Mouse (Mus musculus) hematopoietic multipotent progenitor cell, adult 10-12 weeks (in vitro differentiated cells): ENCODE measurements around the gene Trpt1. TPM values are rescaled to one million over a fixed set of nuclear protein-coding genes. Genes with fewer than 3 reads are reported as not detected.

ENCODE experiments used
- polyA plus RNA-seq: library from polyadenylated mRNA; stranded (reverse); fragments of >175 nt; gene quantifications from 2 replicates; pipeline ENCODE4 v1.2.3, GENCODE M21; 2012; ENCODE audit warnings: low replicate concordance

Gene Trpt1
- 3.4 and 3.5 TPM in 2 replicates for polyA plus RNA-seq

DNA sequence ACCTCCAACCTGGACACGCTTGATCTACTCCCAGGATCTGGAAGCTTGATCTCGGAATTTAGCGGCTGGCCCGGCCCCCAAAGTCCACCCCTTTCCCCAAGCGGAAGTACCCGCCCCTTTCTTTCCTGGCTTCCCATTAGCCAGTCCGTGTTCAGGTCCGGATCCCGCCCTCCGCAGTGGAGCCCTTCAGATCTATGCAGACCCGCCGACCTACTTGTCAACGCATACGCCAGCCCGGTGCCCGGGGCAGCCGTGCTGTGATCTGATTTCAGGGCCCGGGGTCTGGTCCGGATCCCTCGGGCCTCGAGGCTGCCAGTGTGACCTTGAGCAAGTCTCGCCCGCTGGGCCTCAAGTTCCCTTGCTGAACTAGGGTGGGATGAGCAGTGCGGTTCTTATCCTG, at the start of gene Trpt1, which contains the start of gene Nudt22:
Gene Trpt1 (plus strand): TSS at position 126 of the 400 bp plus-strand sequence.
Gene Nudt22 (minus strand): TSS at position 112 of the 400 bp plus-strand sequence.

DNA sequence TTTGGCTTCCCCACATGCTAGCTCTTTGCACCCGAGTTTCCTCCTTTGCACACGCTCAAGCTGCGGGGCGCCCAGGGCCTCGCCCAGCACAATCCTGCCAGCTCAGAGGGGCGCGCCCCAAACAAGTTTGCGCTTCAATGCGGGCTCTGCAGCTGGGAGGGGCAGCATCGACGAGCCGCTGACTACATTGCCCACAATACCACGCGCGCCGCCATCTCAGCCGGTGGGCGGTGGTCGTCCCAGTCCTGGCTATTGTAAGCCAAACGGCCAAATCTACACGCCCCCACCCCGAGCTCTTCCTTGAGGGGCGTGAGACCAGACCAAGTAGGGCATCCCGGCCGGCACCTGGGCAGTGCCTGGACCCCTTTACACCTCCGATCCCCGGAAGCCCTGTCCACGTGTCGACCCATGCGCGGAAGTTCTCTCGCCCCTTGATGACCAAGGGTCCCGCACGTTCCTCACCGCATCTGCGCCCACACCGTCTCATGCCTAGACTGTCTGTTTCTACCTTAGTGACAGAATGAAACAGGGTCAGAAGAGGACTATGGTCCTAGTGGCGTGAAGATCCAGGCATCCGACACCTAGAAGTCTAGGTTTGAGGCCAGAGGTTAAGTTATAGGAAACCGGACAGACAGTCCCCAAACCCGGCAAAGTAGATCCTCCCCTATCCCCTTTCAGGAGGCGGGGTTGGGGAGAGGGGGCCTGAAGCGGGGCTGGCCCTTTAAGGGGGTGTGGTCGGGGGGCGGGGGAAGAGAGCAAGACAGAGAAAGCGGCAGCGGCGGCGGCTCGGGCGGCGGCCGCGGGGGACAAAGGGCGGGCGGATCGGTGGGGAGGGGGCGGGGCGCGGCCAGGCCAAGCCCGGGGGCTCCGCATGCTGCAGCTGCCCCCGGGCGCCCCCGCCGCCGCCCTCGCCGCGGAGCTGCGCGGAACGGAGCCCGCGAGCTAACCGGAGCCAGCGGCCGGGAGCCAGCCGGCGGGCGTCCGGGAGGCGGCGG, 21.4 kb upstream of the Trpt1 start, which contains the start of gene Ppp1r14b:
Gene Ppp1r14b (plus strand): TSS at position 758 of the 995 bp plus-strand sequence.

DNA sequence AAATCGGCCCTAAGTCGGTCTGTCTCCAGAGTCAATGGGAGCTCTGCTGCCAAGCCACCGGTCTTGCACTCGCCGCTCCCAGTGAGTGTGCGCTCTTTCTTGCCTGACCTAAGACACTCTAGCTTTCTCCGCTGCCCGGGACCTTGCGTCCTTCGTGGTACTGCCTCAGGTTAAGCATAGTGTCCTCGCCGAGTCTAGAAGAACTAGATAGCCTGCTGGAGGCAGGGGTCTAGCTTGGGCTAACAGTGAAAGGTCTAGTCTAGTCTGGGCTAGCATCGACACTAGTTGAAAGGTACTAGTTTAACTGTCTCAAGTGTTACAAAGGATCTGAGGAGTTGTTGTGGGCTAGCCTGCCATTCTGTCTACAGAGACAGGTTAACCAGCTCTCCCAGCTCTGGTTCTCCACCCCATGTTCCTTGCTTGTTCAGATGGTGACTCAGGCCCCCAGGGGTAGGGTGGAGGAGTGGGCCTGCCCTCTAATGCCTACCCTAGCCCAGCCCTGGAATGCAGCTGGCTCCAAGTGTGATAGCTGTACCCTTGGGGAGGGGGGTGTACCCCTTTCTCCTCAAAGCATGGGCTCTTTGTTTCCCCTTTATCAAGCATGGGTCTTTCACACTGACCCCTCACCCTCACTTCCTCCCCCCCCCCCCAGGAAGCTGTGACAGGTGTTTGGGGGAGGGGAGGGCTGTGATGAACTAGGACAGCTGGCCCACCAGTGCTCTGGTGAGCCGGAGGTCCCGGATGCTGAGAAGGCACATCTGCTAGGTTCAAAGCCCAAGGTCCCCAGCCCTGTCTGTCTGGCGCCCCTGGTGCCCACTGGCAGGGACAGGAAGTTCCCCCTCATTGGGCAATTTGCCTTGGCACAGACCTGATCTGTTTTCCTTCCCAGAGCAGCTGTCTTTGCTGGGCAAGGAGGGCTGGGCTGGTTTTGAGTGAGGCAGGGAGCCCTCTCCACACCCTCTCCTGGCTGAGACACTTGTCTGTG, 20.1 kb upstream of the Trpt1 start, which contains the start of gene Plcb3:
Gene Plcb3 (minus strand): TSS at position 934 of the 985 bp plus-strand sequence.

DNA sequence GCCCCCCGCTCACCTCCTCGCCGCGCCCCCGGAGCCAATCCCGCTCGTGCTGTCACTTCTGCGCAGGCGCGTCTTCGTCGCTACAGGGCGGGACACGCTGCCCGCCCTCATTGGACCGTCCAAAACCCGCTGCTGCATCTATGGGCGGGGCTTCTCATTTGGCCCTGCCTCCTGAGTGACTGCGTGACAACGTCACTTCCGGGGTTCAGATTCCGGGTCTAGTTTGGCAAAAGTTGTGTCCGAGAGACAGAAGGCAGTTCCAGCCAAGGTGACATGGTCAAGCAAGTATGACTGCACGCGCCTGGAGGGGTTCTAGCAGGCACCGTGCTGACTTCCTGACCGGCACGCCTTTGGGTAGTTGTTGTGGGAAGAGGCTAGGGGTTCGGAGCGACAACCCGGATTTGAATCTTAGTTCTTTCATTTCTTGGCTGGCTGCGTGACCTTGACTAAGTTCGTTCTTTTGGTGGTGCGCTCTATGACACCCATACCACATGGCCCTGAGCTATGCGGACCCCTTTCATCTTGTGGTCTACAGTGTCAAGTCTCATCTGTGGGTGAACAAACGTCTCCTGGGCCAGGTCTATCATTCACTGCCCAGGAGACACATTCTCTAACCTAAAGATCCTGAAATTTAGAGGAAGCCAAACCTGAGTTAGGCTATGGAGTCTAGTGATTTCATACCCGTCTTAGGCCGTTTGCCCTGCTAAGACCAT, 15.4 kb upstream of the Trpt1 start, which contains the start of gene Fkbp2:
Gene Fkbp2 (minus strand): TSS at position 121 of the 713 bp plus-strand sequence.

DNA sequence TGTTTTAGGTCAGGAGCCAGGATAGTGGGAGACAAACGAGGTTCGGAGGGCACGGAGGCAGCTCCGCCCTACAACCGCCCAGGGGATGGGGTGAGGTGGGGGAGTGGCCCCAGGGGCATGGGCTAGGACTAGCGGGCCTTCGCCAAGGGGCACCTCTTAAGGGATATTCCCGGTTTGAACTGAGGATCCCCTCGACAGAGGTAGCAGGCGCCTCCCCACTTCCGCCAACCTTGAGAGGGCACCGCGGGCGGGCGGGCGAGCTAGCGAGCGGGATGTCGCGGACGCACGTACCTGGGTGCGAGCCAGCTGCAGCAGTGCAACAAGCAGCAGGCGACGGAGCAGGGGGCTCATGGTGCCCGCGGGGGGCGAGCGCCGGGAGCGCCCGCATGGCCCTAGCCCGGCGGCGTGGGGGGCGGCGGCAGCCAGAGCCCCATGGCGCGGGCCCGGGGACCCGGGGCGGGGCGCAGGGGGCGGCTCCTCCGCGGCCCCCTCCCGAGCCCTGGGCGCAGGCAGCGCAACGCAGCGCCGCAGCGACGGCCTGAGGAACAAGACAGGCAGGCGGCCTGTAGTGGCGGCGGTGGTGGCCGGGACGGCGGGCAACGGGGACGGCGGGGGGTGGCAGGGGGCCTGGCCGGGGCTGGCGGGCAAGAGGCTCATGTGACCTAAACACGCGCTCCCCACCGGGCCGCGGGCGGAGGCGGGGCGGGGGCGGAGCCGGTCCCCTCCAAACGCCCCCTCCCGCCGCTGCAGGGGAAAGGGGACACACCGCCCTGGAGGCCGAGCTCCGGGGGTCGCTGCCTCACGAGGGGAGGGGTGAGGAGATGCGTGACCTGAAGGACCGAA, 8.6 kb upstream of the Trpt1 start, which contains the start of gene Vegfb:
Gene Vegfb (minus strand): TSS at position 591 of the 843 bp plus-strand sequence.

DNA sequence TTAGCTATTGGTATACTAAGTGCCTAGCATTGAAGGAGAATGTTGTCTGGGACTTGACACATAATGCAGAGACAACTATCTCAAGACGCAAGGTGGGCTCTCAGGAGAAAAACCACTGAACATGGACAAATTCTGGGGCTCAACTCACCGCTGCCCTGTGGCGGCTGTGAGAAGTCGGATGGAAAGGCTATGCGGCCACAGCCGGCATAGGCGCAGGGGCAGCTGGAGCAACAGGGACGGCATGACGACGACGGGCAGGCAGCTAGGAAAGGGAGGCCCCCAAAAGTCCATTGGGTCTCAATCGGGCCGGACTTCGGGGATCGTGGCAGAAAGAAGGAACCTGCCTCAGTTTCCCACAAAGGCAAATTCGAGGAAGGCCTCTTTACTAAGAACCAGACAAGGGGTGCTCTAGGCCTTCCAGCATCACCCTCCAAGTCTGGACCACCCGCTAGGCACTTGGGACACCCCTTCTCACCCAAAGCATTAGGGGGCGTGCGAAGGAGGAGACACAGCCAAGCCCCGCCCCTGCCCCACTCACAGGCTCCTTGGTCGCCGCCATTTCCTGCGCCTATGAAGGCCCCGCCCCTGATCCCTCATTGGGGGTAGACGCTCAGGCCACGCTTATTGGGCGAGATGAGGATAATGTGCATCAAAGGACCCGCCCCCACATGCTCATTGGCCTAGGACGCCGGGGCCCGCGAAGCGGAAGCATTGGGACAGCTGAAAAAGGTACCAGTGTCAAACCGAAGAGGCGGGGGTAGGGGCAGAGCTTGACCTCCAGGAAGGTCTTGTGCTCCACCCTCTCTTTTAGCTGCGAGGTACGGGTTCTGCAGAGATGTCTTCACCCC, 3.7 kb upstream of the Trpt1 start, which contains the start of gene Dnajc4:
Gene Dnajc4 (minus strand): TSS at position 562 of the 848 bp plus-strand sequence.

DNA sequence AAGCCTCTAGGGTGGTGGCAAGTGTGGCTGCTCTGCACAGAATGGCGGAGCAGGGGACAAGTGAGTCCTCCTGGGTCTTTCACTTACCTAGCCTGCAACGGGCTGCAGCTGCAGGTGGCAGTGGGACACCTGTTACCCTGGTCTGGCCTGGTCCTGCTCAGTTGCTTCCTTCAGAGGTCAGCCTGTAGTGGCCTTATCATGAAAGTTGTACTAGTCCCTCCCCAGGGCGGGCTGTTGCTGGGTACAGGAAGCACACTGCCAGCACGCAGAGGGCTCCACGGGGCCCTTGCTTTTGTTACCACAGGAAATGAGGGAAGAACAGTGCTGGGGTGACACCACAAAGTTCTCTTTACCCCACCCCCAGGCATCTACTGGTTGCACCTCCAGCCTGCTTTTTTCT, 23.3 kb downstream of the Trpt1 start, which contains the start of gene Fermt3:
Gene Fermt3 (minus strand): TSS at position 279 of the 400 bp plus-strand sequence.

DNA sequence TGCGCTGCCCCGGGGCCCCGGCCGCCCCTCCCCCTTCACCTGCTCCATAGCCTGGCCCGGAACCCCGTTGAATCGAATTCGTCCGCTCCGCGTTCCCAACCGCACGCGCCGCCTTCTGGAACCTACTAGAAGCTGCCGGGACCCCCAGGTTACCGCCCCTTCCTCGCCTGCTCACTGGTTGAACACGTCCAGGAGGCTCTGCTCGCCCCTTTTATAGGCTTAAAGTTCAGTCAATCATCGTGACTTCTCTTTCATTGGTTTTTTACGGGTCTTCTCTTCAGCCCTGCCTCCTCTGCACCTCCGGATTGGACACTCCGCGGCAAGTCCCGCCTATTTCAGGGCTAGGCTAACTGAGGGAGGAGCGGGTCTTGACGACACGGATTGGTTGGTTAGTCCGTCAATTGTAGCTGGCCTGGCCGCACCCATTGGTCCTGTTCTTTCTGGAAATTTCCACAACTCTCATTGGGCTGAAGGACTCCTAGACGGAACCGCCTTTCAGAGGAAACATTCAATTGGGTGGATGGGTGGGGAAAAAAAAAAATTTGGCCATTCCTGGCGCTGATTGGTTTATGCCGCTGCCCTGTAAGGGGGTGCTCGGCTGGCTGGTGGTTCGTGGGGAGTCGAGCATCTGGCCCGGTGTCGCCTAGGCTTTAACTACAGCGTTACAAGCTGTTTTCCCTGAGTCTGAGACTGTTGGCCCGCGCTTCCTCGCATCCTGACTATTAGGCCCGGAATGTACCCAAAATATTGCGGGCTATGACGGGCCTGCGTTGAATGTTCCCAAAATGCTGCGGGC, 44.1 kb downstream of the Trpt1 start, which contains the start of gene Stip1:
Gene Stip1 (minus strand): TSS at position 127 of the 796 bp plus-strand sequence.

Other genes starting within 250 kb of the Trpt1 start
- 45.5 and 86.2 TPM in 2 replicates for gene Rps6ka4, start 155.5 kb upstream of the Trpt1 start, polyA plus RNA-seq
- gene Ccdc88b, start 137.9 kb upstream of the Trpt1 start, polyA plus RNA-seq = 58.3 and 173 TPM in 2 replicates
- 109 and 179 TPM in 2 replicates for gene Trmt112, start 86.4 kb upstream of the Trpt1 start, polyA plus RNA-seq
- 235 and 243 TPM in 2 replicates for gene Prdx5, start 86.0 kb upstream of the Trpt1 start, polyA plus RNA-seq
- 85.7 and 188 TPM in 2 replicates for gene Esrra, start 74.3 kb upstream of the Trpt1 start, polyA plus RNA-seq
- gene Catsperz, start 70.8 kb upstream of the Trpt1 start, polyA plus RNA-seq = 0.13 TPM in 1 of 2 replicates, not detected in the other
- not detected in 2 replicates for gene Kcnk4, start 61.6 kb upstream of the Trpt1 start, polyA plus RNA-seq
- gene Bad, start 54.3 kb upstream of the Trpt1 start, polyA plus RNA-seq = 51.8 and 69.7 TPM in 2 replicates
- 64.1 and 122 TPM in 2 replicates for gene Gpr137, start 53.7 kb upstream of the Trpt1 start, polyA plus RNA-seq
- gene Ppp1r14b, start 21.2 kb upstream of the Trpt1 start, polyA plus RNA-seq = 184 and 260 TPM in 2 replicates
- 19.1 and 35.7 TPM in 2 replicates for gene Plcb3, start 19.7 kb upstream of the Trpt1 start, polyA plus RNA-seq
- gene Fkbp2, start 15.6 kb upstream of the Trpt1 start, polyA plus RNA-seq = 149 and 301 TPM in 2 replicates
- gene Vegfb, start 8.5 kb upstream of the Trpt1 start, polyA plus RNA-seq = 55.0 and 101 TPM in 2 replicates
- gene Dnajc4, start 3.6 kb upstream of the Trpt1 start, polyA plus RNA-seq = 38.4 and 52.0 TPM in 2 replicates
- 15.5 and 16.2 TPM in 2 replicates for gene Nudt22, start within 50 bp of the Trpt1 start, polyA plus RNA-seq
- 376 and 794 TPM in 2 replicates for gene Fermt3, start 23.3 kb downstream of the Trpt1 start, polyA plus RNA-seq
- 21.6 and 62.7 TPM in 2 replicates for gene Stip1, start 43.8 kb downstream of the Trpt1 start, polyA plus RNA-seq
- gene Macrod1, start 60.7 kb downstream of the Trpt1 start, polyA plus RNA-seq = 16.2 and 22.9 TPM in 2 replicates
- gene Flrt1, start 109.6 kb downstream of the Trpt1 start, polyA plus RNA-seq = 0.04 TPM in 1 of 2 replicates, not detected in the other
- gene Otub1, start 210.2 kb downstream of the Trpt1 start, polyA plus RNA-seq = 110 and 111 TPM in 2 replicates
- gene Cox8a, start 221.5 kb downstream of the Trpt1 start, polyA plus RNA-seq = 209 and 282 TPM in 2 replicates
- gene Naa40, start 245.1 kb downstream of the Trpt1 start, polyA plus RNA-seq = 31.1 and 36.7 TPM in 2 replicates